Mouse (Mus musculus) brain, embryonic 14.5 days (tissue): ENCODE measurements at regions not wholly inside any gene's neighbourhood (a gene's known extent, or its start where the extent isn't known, plus 50 kb on each side); places are given as distances from the start of the nearest gene placed in this dataset.

Source experiments
- DNase-seq: peaks from one replicate; pipeline ENCODE4 v3.0.0-alpha.2; 2011; ENCODE audit warnings: low read depth
- CTCF ChIP-seq: fragments of 200-500 bp; IDR thresholded peaks from 2 replicates; pipeline ENCODE4 v1.5.1; 2012; ENCODE audit warnings: inconsistent platforms, mild to moderate bottlenecking, moderate library complexity, borderline replicate concordance; ENCODE audit not compliant: insufficient read depth, insufficient read length; ENCODE audit errors: extremely low read depth
- POLR2A ChIP-seq: fragments of 200-500 bp; IDR thresholded peaks from 2 replicates; pipeline ENCODE4 v1.6.1; 2012; ENCODE audit warnings: mild to moderate bottlenecking, inconsistent platforms, borderline replicate concordance; ENCODE audit not compliant: poor library complexity, insufficient read depth, insufficient read length, severe bottlenecking; ENCODE audit errors: extremely low read depth

- peak; percentile 10 for DNase-seq
- TF ChIP-seq POLR2A (no peak), CTCF (no peak)
Observed at GRCm38 (mm10) chr16:61772431-61772830, 1014.2 kb downstream of the Nsun3 start.

GRCm38 (mm10) chr16:61727709-61728108, 1058.9 kb downstream of the Nsun3 start:
- DNase-seq: peak; percentile 65
- TF ChIP-seq CTCF (no peak), POLR2A (no peak)
